Mouse (Mus musculus): Measurements from ENCODE around the gene Olfr1351.
"Not testable (repeated sequence)": the region's sequence is repeated elsewhere in the genome, so short reads cannot be mapped to it uniquely, and the experiment has no call there.

Olfr1351 gene

DNA sequence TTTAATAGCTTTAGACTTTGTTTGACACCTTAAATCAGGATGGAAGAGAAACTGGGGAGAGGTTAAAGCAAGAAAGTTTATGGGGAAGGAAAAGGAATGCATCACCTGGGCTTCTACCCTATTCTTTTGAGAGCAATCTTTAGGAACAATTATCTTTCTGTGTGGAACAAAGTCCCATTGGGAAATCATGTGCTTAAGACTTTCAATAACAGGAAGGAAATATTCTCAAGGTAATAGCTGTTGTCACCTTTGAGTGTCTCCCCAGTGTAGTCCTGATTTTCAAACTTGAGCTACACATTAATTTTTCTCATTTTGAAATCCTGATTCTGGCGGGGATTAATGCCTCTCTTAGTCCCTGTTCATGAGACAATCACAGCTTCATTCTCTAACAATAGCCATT, at the start of gene Olfr1351:
Gene Olfr1351, plus strand, starts transcription at position 301 of the 400 bp plus-strand sequence.
- DNase-seq (ENCODE audit: low read depth, low spot score): no peak

DNA sequence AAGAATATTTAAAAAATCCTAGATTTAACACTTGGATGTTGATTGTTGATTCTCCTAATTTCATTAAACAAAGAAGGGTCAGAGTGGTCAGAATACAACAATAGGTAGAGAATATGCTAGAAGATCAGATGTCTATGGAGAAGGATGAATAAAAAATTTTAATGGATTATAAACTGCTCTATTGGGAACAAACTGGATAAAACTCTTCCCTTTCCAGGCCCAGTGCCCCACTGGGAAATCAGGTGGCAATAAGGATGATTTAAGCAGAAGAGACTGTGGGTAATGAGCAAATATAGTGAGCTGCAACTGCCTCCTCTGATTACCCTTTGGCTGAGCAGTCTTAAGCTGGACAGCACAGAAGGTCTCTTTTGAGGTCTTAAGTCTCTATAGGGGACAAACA, 49.3 kb upstream of the Olfr1351 start, which contains the start of gene Olfr1353:
Gene Olfr1353, plus strand, starts transcription at position 301 of the 400 bp plus-strand sequence.
- not testable (repeated sequence) for DNase-seq (ENCODE audit: low read depth, low spot score)

DNA sequence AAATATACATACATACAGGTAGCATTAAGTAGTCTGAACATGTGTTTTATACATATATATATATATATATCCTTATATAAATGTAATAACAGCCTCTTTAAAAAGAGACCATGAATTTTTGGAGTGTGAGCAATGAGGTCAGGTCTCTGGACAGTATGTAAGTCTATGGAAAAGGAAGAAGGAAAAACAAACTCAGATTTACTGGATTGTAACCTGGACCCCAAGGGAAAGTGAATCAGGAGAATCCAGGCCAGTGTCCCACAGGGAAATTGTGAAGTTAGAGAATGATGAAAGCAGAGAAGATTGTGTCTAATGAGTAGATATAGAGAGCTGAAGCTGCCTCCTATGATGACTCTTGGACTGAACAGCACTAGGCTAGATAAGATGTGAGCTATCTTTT, 31.5 kb upstream of the Olfr1351 start, which contains the start of gene Olfr1352:
Gene Olfr1352, plus strand, starts transcription at position 301 of the 400 bp plus-strand sequence.
- DNase-seq (ENCODE audit: low read depth, low spot score): no peak

DNA sequence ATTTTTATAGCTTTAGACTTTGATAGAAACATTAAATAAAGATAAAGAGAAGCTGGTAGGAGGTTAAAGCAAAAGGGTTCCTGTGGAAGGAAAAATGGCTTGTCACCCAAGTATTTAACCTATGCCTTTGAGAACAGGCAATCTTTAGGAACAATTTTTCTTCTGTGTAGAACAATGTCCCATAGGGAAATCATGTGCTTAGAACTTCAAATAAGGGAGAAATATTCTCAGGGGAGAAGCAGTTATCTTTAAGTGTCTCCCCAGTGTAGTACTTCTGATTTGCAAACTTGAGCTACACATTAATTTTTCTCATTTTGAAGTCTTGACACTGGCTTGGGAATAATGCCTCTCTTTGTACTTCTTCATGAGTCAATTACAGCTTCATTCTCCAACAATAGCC, 16.2 kb downstream of the Olfr1351 start, which contains the start of gene Olfr57:
Gene Olfr57, plus strand, starts transcription at position 301 of the 400 bp plus-strand sequence.
- no peak for DNase-seq (ENCODE audit: low read depth, low spot score)

DNA sequence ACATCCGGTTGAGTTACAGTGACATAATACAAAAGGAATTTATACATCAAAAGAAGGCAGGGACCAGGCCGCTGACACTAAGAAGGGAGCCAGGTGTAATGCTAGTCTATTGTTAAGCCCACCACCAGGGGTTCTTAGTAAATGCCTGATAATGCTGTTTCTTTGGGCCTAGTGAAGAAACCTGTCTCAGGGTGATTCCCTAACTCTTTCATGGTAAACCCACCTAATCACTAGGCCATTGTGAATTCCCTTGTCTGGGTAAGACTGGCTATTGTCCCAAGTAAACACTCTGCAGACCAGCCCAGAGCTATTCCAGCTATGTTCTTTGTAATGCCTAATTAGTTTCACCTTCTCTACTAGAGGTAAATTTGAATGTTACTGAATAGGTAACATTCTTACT, 30.2 kb downstream of the Olfr1351 start:
- not testable (repeated sequence) for DNase-seq (ENCODE audit: low read depth, low spot score)

DNA sequence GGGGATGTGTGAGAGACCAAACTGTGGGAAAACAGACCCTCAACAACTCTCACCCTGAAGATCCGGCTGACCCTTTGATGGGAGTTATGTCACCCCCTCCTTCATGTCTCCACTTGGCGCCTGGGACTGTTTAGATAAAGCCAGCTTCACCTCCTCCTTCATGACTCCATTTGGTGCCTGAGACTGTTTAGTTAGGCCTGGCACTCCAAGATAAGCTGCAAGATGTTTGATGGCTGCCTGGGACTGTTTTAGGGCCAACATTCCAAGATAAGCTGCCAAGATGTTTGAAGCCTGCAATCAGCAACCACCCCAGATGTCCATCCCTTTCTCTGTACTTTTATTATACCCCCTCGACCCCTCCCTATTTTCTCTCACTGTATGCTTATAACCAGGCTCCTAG, 45.1 kb downstream of the Olfr1351 start:
- not testable (repeated sequence) for DNase-seq (ENCODE audit: low read depth, low spot score)

All from brain, embryonic 18.5 days (tissue).